Mouse (Mus musculus): ENCODE results near the gene Rtn1. TPM values are rescaled to one million over a fixed set of nuclear protein-coding genes. Genes with fewer than 3 reads are reported as not detected.
"Not testable (repeated sequence)": the region's sequence is repeated elsewhere in the genome, so short reads cannot be mapped to it uniquely, and the experiment has no call there.

Gene Rtn1
- total RNA-seq, 2 experiments from 2014 or later = 1,519 to 1,613 TPM

- DNase-seq (ENCODE audit: low spot score in 2 of 2) = no peak
These were observed 82.8 kb downstream of the Rtn1 start for GRCm38 (mm10) chr12:72326087-72326486.

GRCm38 (mm10) chr12:72325025-72325424, 83.8 kb downstream of the Rtn1 start:
- DNase-seq (ENCODE audit: low spot score in 2 of 2) = no peak

- no peak for DNase-seq (ENCODE audit: low spot score in 2 of 2)
These were observed 84.5 kb downstream of the Rtn1 start for GRCm38 (mm10) chr12:72324210-72324871.

- DNase-seq (ENCODE audit: low spot score in 2 of 2) = no peak
These were observed 85.1 kb downstream of the Rtn1 start for GRCm38 (mm10) chr12:72323778-72324177.

- DNase-seq (ENCODE audit: low spot score in 2 of 2) = no peak
These were observed 93.0 kb downstream of the Rtn1 start for GRCm38 (mm10) chr12:72315732-72316465.

- no peak for DNase-seq (ENCODE audit: low spot score in 2 of 2)
These were observed 98.0 kb downstream of the Rtn1 start for GRCm38 (mm10) chr12:72310818-72311217.

- no peak for DNase-seq (ENCODE audit: low spot score in 2 of 2)
These were observed 100.3 kb downstream of the Rtn1 start for GRCm38 (mm10) chr12:72308506-72308905.

GRCm38 (mm10) chr12:72306281-72306680, 102.6 kb downstream of the Rtn1 start:
- no peak for DNase-seq (ENCODE audit: low spot score in 2 of 2)

- DNase-seq (ENCODE audit: low spot score in 2 of 2) = no peak
These were observed 103.4 kb downstream of the Rtn1 start for GRCm38 (mm10) chr12:72305421-72305820.

GRCm38 (mm10) chr12:72304985-72305384, 103.9 kb downstream of the Rtn1 start:
- DNase-seq (ENCODE audit: low spot score in 2 of 2) = peak; percentile 27 to 35

- peak in 1 of 2 experiments; percentile 23 for DNase-seq (ENCODE audit: low spot score in 2 of 2)
These were observed 104.5 kb downstream of the Rtn1 start for GRCm38 (mm10) chr12:72304347-72304688.

- DNase-seq (ENCODE audit: low spot score in 2 of 2) = peak in 1 of 2 experiments; percentile 27
These were observed 105.1 kb downstream of the Rtn1 start for GRCm38 (mm10) chr12:72303624-72304346.

- DNase-seq (ENCODE audit: low spot score in 2 of 2) = no peak
These were observed 107.4 kb downstream of the Rtn1 start for GRCm38 (mm10) chr12:72301431-72301830.

- no peak for DNase-seq (ENCODE audit: low spot score in 2 of 2)
These were observed 107.9 kb downstream of the Rtn1 start for GRCm38 (mm10) chr12:72300971-72301370.

- DNase-seq (ENCODE audit: low spot score in 2 of 2) = no peak
These were observed 110.6 kb downstream of the Rtn1 start for GRCm38 (mm10) chr12:72298222-72298621.

- DNase-seq (ENCODE audit: low spot score in 2 of 2) = no peak
These were observed 112.3 kb downstream of the Rtn1 start for GRCm38 (mm10) chr12:72296552-72296951.

GRCm38 (mm10) chr12:72293185-72293584, 115.7 kb downstream of the Rtn1 start:
- not testable (repeated sequence) for DNase-seq (ENCODE audit: low spot score in 2 of 2)

- DNase-seq (ENCODE audit: low spot score in 2 of 2) = no peak
These were observed 116.3 kb downstream of the Rtn1 start for GRCm38 (mm10) chr12:72292566-72292965.

- no peak for DNase-seq (ENCODE audit: low spot score in 2 of 2)
These were observed 117.6 kb downstream of the Rtn1 start for GRCm38 (mm10) chr12:72291266-72291665.

GRCm38 (mm10) chr12:72288215-72288614, 120.6 kb downstream of the Rtn1 start:
- no peak for DNase-seq (ENCODE audit: low spot score in 2 of 2)

GRCm38 (mm10) chr12:72287332-72288004, 121.4 kb downstream of the Rtn1 start:
- DNase-seq (ENCODE audit: low spot score in 2 of 2) = no peak
